Mouse (Mus musculus): Measurements from ENCODE around the gene 2310022A10Rik. TPM values are rescaled to one million over a fixed set of nuclear protein-coding genes. Genes with fewer than 3 reads are reported as not detected.
"Not testable (repeated sequence)": the region's sequence is repeated elsewhere in the genome, so short reads cannot be mapped to it uniquely, and the experiment has no call there.

Gene 2310022A10Rik
- polyA plus RNA-seq, 1 experiment from 2014 or later = 9.0 TPM

DNA sequence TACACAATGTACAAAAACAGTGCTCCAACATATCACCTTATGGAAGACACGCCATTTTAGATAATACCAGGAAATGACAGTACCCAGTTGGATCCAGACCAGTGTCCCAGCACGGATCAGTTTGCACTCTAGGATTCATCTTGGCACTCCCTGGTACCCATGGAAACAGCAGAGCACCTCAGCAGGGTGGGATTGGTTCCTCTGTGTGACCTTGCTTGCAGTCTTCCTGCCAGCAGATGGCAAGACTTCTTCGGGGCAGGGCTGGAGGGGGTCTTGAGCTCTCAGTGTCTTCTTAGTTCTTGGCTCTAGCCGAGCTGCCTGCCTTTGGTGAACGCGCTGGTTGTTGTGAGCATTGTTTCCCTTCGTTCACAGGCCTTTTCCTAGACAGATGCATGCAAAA lies 74.7 kb downstream of the 2310022A10Rik start:
- Histone ChIP-seq H3K9ac (ENCODE audit: low read depth, low read length) (no peak overlapping the region), H3K4me1 (replicated peaks; ENCODE audit: control insufficient read depth, insufficient read depth, low read length) (no peaks in the 10 kb centered on the region), H3K27ac (ENCODE audit: low read depth, low read length) (no peak overlapping the region), H3K4me3 (ENCODE audit: low read depth, low read length) (no peak overlapping the region), H3K36me3 (ENCODE audit: control insufficient read depth, insufficient read depth) (peaks cover 90% of the 10 kb centered on the region), H3K9me3 (ENCODE audit: control insufficient read depth) (no peaks in the 10 kb centered on the region), H3K4me2 (replicated peaks; ENCODE audit: low read depth) (no peak overlapping the region), H3K27me3 (replicated peaks; ENCODE audit: control insufficient read depth, insufficient read depth, low read length) (no peaks in the 10 kb centered on the region)
- 89% methylated on average over 7 of the region's 7 CpGs for WGBS
- TF ChIP-seq CTCF (IDR thresholded peaks at IDR 0.05; ENCODE audit: low read depth) = no peak
- no peak for ATAC-seq

DNA sequence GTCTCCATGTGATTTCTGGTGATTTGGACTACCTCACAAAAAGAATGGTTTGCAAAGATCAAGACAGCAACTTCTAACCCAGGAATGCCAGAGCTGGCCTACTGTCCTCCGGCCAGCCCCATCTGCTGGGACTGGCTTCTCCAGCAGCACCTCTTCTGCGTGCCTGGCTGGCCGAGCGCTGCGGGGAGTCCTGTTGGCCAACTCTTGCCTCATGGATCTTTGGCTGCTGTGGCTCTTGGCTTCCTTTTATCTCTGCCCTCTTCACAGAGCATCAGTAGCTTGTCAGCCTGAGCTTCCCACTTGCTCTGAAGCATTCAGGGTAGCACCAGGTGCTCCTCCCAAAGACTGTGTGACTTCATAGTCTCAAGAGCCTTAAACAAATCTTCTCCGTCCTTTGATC lies 75.2 kb downstream of the 2310022A10Rik start:
- TF ChIP-seq CTCF (IDR thresholded peaks at IDR 0.05; ENCODE audit: low read depth) = no peak
- Histone ChIP-seq H3K4me1 (replicated peaks; ENCODE audit: control insufficient read depth, insufficient read depth, low read length) (no peaks in the 10 kb centered on the region), H3K4me2 (replicated peaks; ENCODE audit: low read depth) (no peak overlapping the region), H3K9me3 (ENCODE audit: control insufficient read depth) (no peaks in the 10 kb centered on the region), H3K27ac (ENCODE audit: low read depth, low read length) (no peak overlapping the region), H3K4me3 (ENCODE audit: low read depth, low read length) (no peak overlapping the region), H3K9ac (ENCODE audit: low read depth, low read length) (no peak overlapping the region), H3K36me3 (ENCODE audit: control insufficient read depth, insufficient read depth) (peaks cover 90% of the 10 kb centered on the region), H3K27me3 (replicated peaks; ENCODE audit: control insufficient read depth, insufficient read depth, low read length) (no peaks in the 10 kb centered on the region)
- whole genome bisulfite sequencing = 96% methylated on average over 6 of the region's 6 CpGs
- ATAC-seq = no peak

DNA sequence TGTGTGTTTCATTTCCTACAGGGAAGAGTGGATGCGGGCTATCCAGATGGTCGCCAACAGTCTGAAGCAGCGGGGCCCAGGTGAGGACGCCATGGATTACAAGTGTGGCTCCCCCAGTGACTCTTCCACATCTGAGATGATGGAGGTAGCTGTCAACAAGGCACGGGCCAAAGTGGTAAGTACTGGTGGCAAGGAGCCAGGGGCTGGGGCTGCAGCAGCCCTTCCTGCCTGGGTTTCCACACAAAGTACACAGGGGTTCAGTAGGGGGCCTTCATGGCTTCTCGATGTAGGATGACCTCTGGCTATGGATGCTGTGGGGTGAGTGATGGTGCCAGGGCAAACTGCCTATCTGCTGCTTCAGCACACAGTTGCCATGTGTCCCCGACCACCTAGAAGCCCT lies 75.8 kb downstream of the 2310022A10Rik start:
- 93% methylated on average over 7 of the region's 7 CpGs for WGBS
- H3K9ac ChIP-seq (ENCODE audit: low read depth, low read length); H3K27me3 ChIP-seq (replicated peaks; ENCODE audit: control insufficient read depth, insufficient read depth, low read length); H3K4me2 ChIP-seq (replicated peaks; ENCODE audit: low read depth); ATAC-seq; H3K27ac ChIP-seq (ENCODE audit: low read depth, low read length); H3K4me3 ChIP-seq (ENCODE audit: low read depth, low read length); H3K9me3 ChIP-seq (ENCODE audit: control insufficient read depth); H3K4me1 ChIP-seq (replicated peaks; ENCODE audit: control insufficient read depth, insufficient read depth, low read length): not testable (repeated sequence)
- peaks cover 88% of the 10 kb centered on the region for H3K36me3 ChIP-seq (ENCODE audit: control insufficient read depth, insufficient read depth)

DNA sequence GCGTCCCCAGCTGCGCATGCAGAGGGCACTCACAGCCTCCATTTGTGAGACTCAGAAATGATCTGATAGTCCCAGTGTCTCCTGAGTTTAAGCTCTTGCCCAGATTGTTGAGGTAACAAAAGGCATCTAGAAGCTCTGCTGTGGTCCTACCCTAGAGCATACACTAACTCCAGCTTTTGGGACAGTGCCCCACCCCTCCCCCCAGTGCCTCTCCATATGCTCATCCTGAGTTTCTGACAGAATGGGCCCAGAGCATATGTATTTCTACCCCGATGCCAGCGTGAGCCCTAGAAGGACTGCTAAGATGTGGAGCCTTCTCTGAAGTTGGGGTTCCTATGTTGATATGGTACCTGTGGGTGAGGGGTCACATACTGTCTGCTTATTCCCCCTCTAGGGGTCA lies 78.4 kb downstream of the 2310022A10Rik start:
- no peak for TF ChIP-seq CTCF (IDR thresholded peaks at IDR 0.05; ENCODE audit: low read depth)
- H3K9ac ChIP-seq (ENCODE audit: low read depth, low read length) = no peak overlapping the region
- WGBS = 95% methylated on average over 4 of the region's 4 CpGs
- H3K4me1 ChIP-seq (replicated peaks; ENCODE audit: control insufficient read depth, insufficient read depth, low read length) = no peaks in the 10 kb centered on the region
- H3K4me3 ChIP-seq (ENCODE audit: low read depth, low read length) = no peak overlapping the region
- H3K36me3 ChIP-seq (ENCODE audit: control insufficient read depth, insufficient read depth) = peaks cover 88% of the 10 kb centered on the region
- H3K27me3 ChIP-seq (replicated peaks; ENCODE audit: control insufficient read depth, insufficient read depth, low read length) = no peaks in the 10 kb centered on the region
- no peak overlapping the region for H3K4me2 ChIP-seq (replicated peaks; ENCODE audit: low read depth)
- no peak overlapping the region for H3K27ac ChIP-seq (ENCODE audit: low read depth, low read length)
- no peak for ATAC-seq
- no peaks in the 10 kb centered on the region for H3K9me3 ChIP-seq (ENCODE audit: control insufficient read depth)

Other genes with a start within 250 kb of the 2310022A10Rik start
- 40.7 and 43.7 TPM in 2 replicates for gene Ltbp4, start 215.5 kb upstream of the 2310022A10Rik start, polyA plus RNA-seq (2015; fragmentation: Nextera tagmentation; extraction: Ambion mirVana)
- gene Shkbp1, start 197.2 kb upstream of the 2310022A10Rik start, polyA plus RNA-seq (2015; fragmentation: Nextera tagmentation; extraction: Ambion mirVana) = 26.9 and 29.1 TPM in 2 replicates
- gene Gm20479, start 195.8 kb upstream of the 2310022A10Rik start, polyA plus RNA-seq (2015; fragmentation: Nextera tagmentation; extraction: Ambion mirVana) = 0.61 and 0.72 TPM in 2 replicates
- 0.17 and 0.26 TPM in 2 replicates for gene Sptbn4, start 105.5 kb upstream of the 2310022A10Rik start, polyA plus RNA-seq (2015; fragmentation: Nextera tagmentation; extraction: Ambion mirVana)
- 60.4 and 67.3 TPM in 2 replicates for gene Blvrb, start 105.3 kb upstream of the 2310022A10Rik start, polyA plus RNA-seq (2015; fragmentation: Nextera tagmentation; extraction: Ambion mirVana)
- 22.8 and 24.0 TPM in 2 replicates for gene Sertad3, start 79.5 kb upstream of the 2310022A10Rik start, polyA plus RNA-seq (2015; fragmentation: Nextera tagmentation; extraction: Ambion mirVana)
- gene Sertad1, start 66.3 kb upstream of the 2310022A10Rik start, polyA plus RNA-seq (2015; fragmentation: Nextera tagmentation; extraction: Ambion mirVana) = 42.7 and 43.1 TPM in 2 replicates
- 1.3 and 1.4 TPM in 2 replicates for gene Prx, start 53.9 kb upstream of the 2310022A10Rik start, polyA plus RNA-seq (2015; fragmentation: Nextera tagmentation; extraction: Ambion mirVana)
- 0.10 and 0.24 TPM in 2 replicates for gene Hipk4, start 30.0 kb upstream of the 2310022A10Rik start, polyA plus RNA-seq (2015; fragmentation: Nextera tagmentation; extraction: Ambion mirVana)
- 45.8 and 48.7 TPM in 2 replicates for gene Pld3, start within 50 bp of the 2310022A10Rik start, polyA plus RNA-seq (2015; fragmentation: Nextera tagmentation; extraction: Ambion mirVana)
- 35.8 and 36.4 TPM in 2 replicates for gene Akt2, start 38.3 kb downstream of the 2310022A10Rik start, polyA plus RNA-seq (2015; fragmentation: Nextera tagmentation; extraction: Ambion mirVana)
- gene Ttc9b, start 100.7 kb downstream of the 2310022A10Rik start, polyA plus RNA-seq (2015; fragmentation: Nextera tagmentation; extraction: Ambion mirVana) = 1.3 and 1.6 TPM in 2 replicates
- 3.2 and 3.6 TPM in 2 replicates for gene Map3k10, start 121.4 kb downstream of the 2310022A10Rik start, polyA plus RNA-seq (2015; fragmentation: Nextera tagmentation; extraction: Ambion mirVana)
- 1.1 and 1.2 TPM in 2 replicates for gene Zfp607b, start 136.1 kb downstream of the 2310022A10Rik start, polyA plus RNA-seq (2015; fragmentation: Nextera tagmentation; extraction: Ambion mirVana)
- 6.7 and 8.5 TPM in 2 replicates for gene Zfp60, start 178.2 kb downstream of the 2310022A10Rik start, polyA plus RNA-seq (2015; fragmentation: Nextera tagmentation; extraction: Ambion mirVana)